Mouse (Mus musculus): ENCODE measurements at regions not wholly inside any gene's neighbourhood (a gene's known extent, or its start where the extent isn't known, plus 50 kb on each side); places are given as distances from the start of the nearest gene placed in this dataset.

DNA sequence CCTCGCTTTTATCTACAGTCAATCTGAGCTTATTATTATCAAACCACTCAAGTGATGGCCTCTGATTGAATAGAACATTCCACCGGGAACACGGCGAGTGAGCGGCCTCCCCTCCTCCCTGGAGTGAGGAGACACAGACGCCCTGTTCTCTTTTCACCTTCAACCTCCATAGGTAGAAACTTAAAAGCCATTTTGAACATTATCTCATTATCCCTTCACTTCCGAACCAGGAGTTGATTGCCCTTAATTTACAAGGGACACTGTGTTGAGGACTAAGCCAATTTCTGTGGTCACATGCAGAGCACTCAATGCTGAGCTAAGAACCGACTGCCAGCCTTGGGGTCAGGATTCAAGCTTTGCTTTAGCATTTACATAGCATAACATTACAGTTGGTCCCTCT, 93.1 kb upstream of the Id4 start:
- Histone ChIP-seq H3K4me2 (no peak overlapping the region), H3K36me3 (no peaks in the 10 kb centered on the region), H3K27ac (replicated peaks) (no peak overlapping the region), H3K4me1 (peaks cover 20% of the 10 kb centered on the region), H3K4me3 (replicated peaks) (no peak overlapping the region), H3K9me3 (replicated peaks) (no peaks in the 10 kb centered on the region), H3K27me3 (replicated peaks) (no peaks in the 10 kb centered on the region), H3K9ac (replicated peaks) (no peak overlapping the region)
- whole genome bisulfite sequencing: 43% methylated on average over 8 of the region's 8 CpGs
- ATAC-seq (ENCODE audit: low FRiP score): no peak

DNA sequence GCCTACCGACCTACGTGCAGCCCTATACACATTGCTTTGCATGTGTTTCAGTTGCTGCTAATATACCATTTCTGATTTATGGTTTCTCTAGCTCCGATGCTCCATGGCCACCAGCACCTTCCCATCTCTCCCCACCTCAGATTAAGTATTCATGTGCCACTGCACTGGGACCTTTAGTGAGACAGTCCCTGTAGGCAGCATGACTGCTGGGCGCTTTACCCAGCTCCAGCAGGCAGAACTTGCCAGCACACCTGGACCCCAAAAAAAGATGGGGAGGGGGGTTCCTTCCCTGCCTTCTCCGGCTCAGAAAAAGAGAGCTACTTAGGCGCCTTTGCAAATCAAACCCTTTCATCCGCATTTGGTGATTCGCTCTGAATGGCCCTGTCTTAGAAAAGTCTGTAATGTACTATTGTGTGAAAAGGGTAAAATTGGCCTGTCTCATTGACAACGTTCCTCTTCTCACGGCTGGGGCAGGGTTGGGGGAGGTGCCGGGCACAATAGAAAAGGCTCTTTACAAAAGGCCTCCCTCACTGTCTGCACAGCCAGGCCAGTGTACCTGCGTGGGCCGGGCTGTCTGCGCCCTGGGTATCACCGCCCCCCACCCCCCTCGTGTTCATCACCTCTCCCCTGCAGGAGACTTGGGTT, 89.6 kb upstream of the Id4 start:
- Histone ChIP-seq H3K27ac (replicated peaks) (no peak overlapping the region), H3K4me2 (no peak overlapping the region), H3K4me3 (replicated peaks) (no peak overlapping the region), H3K36me3 (no peaks in the 10 kb centered on the region), H3K27me3 (replicated peaks) (no peaks in the 10 kb centered on the region), H3K4me1 (peaks cover 20% of the 10 kb centered on the region), H3K9ac (replicated peaks) (no peak overlapping the region), H3K9me3 (replicated peaks) (no peaks in the 10 kb centered on the region)
- WGBS: 14% methylated on average over 16 of the region's 16 CpGs
- ATAC-seq (ENCODE audit: low FRiP score): no peak

DNA sequence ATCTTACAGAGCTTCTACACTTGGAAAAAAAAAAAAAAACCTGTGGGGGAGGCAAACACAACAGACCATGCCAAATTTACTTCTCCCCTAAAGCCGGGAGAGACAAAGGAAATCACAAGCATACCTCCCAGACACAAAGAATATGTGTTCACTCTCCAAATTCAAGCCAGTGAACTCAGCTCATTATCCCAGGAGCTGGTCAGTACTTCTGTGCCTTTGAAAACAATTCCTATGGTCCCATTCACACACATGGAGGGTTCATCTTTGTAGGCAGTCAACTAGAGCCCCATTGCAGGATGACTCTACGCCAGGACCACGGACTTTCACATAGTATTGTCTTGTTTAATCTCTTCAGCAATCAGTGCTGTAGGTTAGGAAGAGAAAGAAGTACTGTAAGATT, 89.0 kb upstream of the Id4 start:
- Histone ChIP-seq H3K27me3 (replicated peaks) (no peaks in the 10 kb centered on the region), H3K27ac (replicated peaks) (no peak overlapping the region)
- WGBS: 33% methylated on average over 3 of the region's 3 CpGs

DNA sequence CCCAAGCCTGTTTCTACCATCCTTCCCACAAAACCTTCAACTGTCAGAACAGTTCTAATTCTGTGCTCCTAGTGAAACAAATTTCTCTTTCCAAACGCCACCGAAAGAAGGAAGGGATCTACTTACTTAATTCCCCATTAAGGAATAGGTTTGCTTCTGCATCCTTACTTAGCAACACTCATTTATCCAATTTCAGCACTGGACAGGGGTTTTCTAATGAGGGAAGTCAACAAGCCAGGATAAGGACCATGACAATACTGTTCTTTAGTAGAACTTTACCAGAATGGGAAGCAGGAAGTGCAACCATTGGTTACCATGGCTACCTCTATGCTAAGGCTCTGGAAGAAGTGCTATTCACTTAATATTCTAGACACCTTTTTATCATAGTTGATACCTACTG, 68.6 kb upstream of the Id4 start:
- Histone ChIP-seq H3K4me2 (no peak overlapping the region), H3K27me3 (replicated peaks) (no peaks in the 10 kb centered on the region), H3K9ac (replicated peaks) (no peak overlapping the region), H3K27ac (replicated peaks) (no peak overlapping the region), H3K9me3 (replicated peaks) (no peaks in the 10 kb centered on the region), H3K36me3 (no peaks in the 10 kb centered on the region), H3K4me1 (no peaks in the 10 kb centered on the region), H3K4me3 (replicated peaks) (no peak overlapping the region)
- no peak for ATAC-seq (ENCODE audit: low FRiP score)
- 77% methylated on average over 2 of the region's 2 CpGs for WGBS

More for the DNA sequence above, 89.0 kb upstream of the Id4 start:
- ATAC-seq (ENCODE audit: low FRiP score): no peak
- H3K36me3 ChIP-seq: no peaks in the 10 kb centered on the region
- no peaks in the 10 kb centered on the region for H3K9me3 ChIP-seq (replicated peaks)
- peaks cover 20% of the 10 kb centered on the region for H3K4me1 ChIP-seq
- H3K9ac ChIP-seq (replicated peaks): no peak overlapping the region
- no peak overlapping the region for H3K4me3 ChIP-seq (replicated peaks)
- no peak overlapping the region for H3K4me2 ChIP-seq

DNA sequence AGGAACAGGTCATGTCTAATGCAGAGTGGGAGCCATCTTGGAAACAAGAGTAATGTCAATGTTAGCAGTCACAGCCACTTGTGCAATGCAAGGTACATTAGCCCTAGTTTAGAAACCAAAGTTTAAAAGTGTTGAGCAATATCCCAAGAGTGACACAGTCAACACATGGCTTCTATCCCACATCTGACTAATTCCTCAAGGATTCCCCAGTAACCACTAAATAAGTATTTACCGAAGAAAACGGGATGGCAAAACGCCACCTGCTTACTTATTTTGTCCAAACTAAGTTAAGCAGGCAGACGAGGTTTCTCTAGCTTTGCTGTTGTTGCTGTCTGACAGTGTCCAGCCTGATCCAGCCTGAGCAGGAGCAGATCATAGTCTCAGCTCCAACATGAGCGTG, 67.1 kb upstream of the Id4 start:
- no peak for ATAC-seq (ENCODE audit: low FRiP score)
- no peaks in the 10 kb centered on the region for H3K4me1 ChIP-seq
- no peaks in the 10 kb centered on the region for H3K36me3 ChIP-seq
- no peak overlapping the region for H3K27ac ChIP-seq (replicated peaks)
- H3K9me3 ChIP-seq (replicated peaks): no peaks in the 10 kb centered on the region
- no peak overlapping the region for H3K4me3 ChIP-seq (replicated peaks)
- H3K27me3 ChIP-seq (replicated peaks): no peaks in the 10 kb centered on the region
- H3K9ac ChIP-seq (replicated peaks): no peak overlapping the region
- H3K4me2 ChIP-seq: no peak overlapping the region
- WGBS: 90% methylated on average over 5 of the region's 5 CpGs

DNA sequence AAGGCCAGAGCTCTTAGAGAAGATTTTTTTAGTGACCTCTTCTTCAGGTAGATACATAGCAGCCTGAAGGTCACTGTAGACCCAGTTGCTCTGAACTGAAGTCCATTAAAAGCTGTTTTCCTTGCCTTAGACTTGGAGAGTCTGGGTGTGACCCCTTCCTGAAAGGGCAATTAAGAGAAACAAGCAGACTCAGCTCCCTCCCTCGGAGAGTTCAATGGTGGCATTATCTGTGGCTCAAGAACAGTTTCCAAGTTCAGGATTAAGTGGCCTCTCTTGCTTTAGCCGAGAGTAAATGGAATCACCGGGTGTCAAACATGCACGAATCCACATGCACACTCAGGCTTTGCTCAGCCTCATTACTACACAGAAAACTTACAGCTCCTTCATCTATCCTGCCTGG, 53.2 kb upstream of the Id4 start:
- H3K9ac ChIP-seq (replicated peaks): no peak overlapping the region
- H3K4me3 ChIP-seq (replicated peaks): no peak overlapping the region
- no peaks in the 10 kb centered on the region for H3K9me3 ChIP-seq (replicated peaks)
- no peak overlapping the region for H3K27ac ChIP-seq (replicated peaks)
- H3K4me2 ChIP-seq: no peak overlapping the region
- ATAC-seq (ENCODE audit: low FRiP score): no peak
- no peaks in the 10 kb centered on the region for H3K36me3 ChIP-seq
- H3K27me3 ChIP-seq (replicated peaks): no peaks in the 10 kb centered on the region
- H3K4me1 ChIP-seq: no peaks in the 10 kb centered on the region
- WGBS: 55% methylated on average over 4 of the region's 4 CpGs

Data from neural tube, embryonic 15.5 days (tissue).